Mouse (Mus musculus) thymus, postnatal 0 days (tissue): ENCODE data around the gene Dclk2. TPM values are rescaled to one million over a fixed set of nuclear protein-coding genes. Genes with fewer than 3 reads are reported as not detected.

Source experiments
- DNase-seq: peaks from one replicate; pipeline ENCODE4 v3.0.0-alpha.2; 2015; ENCODE audit warnings: low spot score
- polyA plus RNA-seq: library from polyadenylated mRNA; unstranded; fragments of >200 nt; fragmentation: Nextera tagmentation; extraction: Ambion mirVana; gene quantifications from 2 replicates; pipeline ENCODE4 v1.2.1, GENCODE M21; 2015

Gene Dclk2
- polyA plus RNA-seq = 12.2 and 15.5 TPM in 2 replicates

DNA sequence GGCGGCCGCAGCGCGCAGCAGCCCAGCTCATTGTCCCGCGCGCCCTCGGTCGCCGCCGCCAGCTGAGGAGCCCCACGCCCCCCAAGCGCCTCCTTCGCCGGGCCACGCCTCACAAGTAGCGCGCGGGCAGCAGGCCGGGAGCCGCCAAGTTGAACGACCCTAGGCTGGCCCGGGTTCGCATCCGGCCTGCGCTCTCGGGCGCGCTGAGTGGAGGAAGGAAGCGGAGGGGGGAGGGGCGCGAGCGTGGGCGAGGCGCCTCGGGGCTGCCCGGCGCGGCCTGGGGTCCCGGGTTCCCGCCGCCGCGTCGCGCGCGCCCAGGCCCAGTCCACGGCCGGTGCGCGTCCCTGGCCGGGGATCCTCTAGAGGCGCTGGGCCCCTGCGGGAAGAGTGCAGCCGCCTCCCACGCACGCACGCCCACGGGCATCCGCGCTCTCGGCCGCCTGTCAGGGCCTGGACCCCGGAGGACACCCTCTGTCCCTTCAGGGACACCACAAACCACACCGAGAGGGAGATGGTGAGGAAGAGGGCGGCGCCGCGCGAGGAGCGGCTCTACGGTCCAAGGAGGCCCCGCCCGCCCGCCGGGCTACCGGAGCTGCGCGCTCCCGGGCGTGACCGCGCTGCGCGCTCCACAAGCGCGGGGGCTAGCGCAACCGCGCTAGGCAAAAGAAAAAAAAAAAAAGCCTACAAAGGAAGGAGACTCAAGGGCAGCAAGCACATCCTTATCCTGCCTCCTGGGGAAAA is at the start of gene Dclk2:
Dclk2 (minus strand) TSS at position 510 of the 741 bp plus-strand sequence.
- peak; percentile 85 for DNase-seq

DNA sequence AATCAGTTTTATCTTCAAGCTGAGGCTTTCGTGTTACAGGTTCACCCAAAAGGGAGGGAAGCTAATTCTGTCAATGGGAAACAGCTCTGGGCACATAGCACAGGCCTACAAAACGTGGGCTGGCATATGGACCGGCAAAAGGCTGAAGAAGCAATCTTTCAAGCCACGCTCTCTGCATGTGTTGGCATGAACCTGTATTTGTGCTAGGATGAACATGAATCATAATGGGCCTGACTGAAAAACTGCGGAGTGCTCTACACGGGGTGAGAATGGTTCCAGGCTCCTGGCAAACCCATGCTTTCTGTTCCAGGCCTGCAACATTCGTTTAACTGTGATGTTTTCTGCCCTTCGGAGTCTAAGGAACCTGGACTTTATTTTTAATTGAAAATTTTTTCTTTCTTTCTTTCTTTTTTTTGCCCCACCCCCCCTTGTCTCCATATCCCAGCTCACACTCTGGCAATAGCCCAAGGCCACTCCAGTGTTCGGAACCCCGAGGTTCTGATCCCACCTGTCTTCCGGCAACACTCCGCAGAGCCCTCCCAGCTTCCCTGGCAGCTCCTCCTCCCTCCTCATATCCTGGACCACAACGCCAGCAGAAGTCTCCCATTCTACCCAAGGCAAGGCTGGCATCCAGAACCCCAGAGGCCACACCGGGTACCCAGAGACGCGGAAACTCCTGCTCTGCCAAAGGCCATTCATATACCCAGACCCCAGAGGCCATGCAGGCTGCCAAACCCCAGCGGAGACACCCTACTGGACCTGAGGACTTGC is 42.2 kb upstream of the Dclk2 start:
- no peak for DNase-seq

DNA sequence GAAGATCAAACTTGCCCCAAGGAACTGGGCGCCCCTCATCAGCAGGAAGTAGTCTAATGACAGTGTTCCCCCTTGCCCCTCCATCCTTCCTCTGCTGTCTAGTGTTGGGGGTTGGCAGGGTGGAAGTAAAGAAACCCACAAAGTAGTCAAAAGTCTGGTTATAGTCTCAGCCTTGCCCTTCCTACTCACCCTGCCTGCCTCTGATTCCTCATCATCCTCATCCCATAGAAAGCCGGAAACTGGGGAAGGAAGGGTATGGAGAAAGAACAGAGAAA is 40.7 kb upstream of the Dclk2 start:
- peak; percentile 79 for DNase-seq

DNA sequence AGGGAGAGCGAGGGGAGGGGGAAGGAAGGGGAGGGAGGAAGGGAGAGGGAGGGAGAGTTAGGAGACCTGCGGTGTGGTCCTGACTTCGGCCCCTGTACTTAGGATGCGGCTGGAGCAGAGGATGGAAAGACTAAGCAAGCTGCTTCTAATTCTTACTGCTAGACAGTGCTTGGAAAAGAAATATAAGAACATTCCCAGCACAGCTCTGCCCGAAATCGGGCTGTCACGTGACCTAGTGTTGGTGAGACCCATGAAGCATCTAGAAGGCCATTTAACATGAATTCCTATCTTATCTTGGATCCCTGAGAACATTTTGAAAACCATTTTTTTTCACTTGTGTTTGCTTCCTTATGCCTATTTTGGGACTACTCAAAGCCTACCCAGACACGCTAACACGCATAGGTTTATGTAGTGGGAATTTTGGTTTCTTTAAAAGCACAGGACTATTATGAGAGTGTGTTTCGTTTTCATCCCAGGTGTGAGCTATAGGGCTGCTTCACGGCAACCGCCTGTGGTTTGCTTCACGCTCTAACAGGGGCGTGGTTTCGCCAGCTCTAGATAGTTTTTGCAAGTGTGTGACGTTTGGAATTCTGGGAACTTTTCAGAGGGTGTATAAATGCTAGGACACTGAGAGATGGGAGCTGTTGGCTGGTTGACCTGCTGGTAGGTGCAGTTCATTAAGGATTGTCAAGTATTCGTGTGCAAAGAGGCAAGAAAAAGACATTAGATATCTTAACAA is 40.2 kb upstream of the Dclk2 start:
- DNase-seq = peak; percentile 81

DNA sequence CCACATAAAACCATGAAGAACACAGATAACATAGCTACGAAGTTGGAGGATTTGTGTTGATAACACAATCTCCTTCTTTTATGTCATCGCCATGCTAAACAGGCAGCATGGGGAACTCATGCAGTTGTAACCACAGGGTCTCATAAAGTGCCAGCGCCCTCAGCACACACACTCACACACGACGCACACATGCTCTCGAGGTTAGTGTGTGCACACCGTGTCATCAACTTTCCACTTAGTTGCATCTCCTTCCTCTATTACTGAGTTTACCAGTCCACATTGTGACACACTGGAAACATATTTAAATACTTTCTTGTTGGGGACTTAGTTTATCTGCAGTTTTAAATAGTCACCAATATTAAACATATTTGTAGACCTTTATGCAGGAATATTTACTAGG is 38.4 kb upstream of the Dclk2 start:
- DNase-seq = peak; percentile 14

DNA sequence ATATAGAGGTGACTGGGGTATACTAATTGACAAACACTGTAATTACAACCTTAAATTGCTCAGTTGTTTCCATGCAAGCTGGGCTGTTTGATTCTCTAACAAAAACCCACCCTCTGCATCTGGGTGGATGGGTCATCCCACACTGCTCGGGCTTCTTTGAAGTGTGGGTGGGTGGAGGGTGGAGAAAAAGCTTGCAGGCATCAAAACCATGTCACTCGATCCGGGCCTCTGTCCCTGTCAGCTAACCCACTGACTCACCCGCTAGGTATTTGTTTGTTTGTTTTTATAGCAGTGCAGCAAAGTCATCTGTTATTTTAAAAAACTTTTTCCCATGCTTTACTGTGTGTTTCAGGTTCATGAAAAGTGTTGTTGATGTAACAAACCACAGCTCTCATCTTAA is 34.7 kb upstream of the Dclk2 start:
- peak; percentile 33 for DNase-seq

DNA sequence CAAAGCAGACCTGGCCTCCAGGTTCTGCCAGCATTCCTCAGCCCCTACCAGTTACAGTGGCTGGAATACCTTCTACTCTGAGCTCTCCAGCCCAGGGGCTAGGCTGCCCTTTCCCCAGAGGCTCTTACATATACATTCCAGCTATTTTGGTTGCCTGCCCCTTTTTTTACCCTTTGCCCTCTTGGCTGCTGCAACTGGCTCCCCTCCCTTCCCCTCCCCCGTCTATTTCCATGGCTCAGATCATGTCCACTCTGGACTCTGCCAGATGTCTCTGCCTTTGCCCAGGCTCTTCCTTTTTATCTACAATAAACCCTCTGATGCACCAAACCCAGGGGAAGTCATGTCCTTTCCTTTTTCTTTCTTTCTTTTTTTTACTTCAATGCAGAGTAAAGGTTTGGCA is 33.9 kb upstream of the Dclk2 start:
- DNase-seq = no peak

DNA sequence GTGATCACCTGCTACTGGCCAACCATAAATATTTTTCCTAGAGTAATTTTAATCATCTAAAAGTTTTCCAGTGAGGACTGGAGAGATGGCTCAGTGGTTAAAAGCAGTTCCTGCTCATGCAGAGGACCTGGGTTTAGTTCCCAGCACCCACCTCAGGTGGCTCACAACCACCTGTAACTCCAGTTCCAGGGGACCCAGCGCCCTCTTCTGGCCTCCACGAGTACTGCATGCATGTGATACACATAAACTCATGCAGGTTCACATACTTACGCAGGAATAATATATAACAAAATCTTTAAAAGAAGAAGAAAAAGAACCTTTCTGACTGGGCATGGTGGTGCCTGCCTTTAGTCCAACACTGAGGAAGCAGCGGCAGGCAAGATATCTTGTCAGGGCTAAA is 33.2 kb upstream of the Dclk2 start:
- DNase-seq = no peak

DNA sequence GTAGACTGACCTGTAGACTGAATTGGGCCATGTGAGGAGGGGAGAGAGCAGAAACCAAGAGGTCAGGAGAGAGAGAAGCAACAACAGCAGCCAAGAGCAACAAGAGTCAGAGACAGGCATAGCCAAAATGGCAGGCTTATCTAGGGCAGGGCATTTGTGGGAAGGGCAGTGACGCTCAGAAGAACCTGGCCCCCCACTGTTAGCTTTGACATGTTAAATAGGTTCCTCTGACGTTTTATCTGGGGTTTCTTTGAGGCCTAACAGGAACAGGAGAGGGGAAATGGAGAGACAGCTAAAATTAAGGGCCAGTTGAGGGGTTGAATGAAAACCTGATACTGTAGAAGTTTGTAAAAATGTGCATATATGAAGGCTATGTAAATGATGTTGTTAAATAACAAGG is 30.0 kb upstream of the Dclk2 start:
- no peak for DNase-seq

DNA sequence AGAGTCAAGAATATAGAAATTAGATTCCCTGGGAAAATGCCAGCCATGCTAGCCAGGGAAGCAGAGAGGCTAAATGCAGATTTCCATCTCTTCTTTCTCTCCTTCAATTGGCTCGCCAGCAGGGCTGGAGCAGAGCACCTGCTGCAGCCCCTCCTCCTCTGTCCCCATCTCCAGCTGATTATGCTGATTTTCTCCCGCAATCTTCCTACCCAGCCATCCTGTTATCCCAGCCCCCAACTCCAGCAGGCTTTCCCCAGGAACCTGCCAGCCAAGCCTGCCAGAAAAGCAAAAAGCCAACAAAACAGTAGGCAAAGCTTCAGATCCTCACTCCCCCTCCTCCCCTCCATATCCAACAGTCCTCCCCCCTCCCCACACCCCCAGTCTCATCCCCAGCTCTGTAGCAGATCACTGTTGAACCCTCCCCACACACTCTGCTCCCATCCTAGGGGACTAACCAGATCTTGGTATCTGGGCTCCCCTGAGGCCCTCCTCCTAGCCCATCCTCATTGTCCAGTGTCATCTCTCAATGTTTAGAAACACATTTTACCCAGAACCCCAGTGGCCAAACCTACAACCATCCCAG is 15.7 kb upstream of the Dclk2 start:
- no peak for DNase-seq

DNA sequence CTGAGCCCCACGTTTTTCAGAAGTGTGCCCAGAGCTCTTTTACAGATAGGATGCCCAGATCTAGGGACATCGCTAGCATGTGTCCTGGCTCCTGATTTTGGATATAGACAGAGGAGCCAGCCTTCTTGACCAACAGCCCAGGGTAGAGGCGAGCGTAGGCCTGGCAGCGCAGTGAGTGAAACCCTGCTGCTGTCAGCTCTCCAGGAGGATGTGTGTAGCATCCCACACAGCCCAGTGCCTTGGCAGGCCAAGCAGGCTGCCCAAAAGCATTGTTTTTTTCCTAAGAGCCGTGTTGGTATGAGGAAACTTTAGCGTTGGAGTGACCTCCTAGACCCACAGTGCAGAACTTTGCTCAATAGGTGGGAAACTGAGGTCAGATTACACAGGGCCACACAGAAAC is 12.8 kb upstream of the Dclk2 start:
- DNase-seq = no peak

DNA sequence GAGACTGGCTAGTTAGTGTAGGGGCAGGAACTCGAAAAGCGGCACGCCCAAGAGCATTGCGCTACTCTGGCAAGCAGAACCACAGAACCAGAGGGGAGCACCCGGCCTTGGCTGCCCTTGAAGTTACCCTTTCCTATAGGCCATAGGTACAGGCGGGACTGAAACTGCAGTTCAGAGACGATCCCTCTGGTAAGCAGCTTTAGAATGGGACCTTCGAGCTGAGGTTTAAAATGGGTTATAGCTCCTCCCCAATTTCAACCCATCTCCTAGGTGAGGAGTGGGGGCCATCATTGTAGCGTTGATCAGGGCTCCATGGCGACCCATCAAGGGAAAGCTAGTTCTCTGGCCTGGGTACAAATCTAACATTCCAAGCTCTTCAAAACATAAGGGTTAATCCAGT is 3.0 kb upstream of the Dclk2 start:
- no peak for DNase-seq

DNA sequence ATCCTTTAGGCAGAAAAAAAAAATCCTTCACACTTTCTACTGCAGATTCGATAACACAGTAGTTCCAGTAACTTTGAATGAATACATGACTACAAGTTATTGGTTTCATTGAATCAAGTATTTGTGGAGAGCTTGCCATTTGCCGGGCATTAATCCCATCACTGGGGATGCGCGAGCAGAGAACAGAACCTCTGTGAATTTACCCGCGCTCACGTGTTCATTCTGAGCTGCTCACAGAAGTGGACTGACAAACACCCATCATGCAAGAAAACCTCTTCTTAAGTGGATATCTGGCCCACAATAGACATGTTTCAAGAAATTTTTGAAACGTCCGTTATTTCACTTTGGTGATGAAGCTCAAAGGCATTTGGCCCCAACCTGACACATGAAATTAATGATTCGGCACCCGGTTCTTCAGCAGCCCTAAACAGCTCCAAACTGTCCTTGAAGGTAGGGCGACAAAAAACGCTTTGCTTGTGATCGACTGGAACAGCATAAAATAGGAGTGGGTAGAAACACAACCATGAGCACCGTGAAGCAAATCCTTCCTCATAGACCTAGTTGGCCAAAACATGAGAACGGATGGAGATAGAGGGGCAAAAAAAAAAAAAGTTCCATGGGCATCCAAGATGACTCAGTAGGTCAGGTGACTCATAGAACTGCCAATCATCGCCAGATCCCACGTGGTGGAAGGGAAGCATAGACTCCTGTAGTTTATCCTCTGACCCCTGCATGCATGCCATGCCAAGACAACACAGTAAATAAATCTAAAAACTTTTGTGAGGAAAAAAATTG is 726 bp upstream of the Dclk2 start:
- DNase-seq = no peak

DNA sequence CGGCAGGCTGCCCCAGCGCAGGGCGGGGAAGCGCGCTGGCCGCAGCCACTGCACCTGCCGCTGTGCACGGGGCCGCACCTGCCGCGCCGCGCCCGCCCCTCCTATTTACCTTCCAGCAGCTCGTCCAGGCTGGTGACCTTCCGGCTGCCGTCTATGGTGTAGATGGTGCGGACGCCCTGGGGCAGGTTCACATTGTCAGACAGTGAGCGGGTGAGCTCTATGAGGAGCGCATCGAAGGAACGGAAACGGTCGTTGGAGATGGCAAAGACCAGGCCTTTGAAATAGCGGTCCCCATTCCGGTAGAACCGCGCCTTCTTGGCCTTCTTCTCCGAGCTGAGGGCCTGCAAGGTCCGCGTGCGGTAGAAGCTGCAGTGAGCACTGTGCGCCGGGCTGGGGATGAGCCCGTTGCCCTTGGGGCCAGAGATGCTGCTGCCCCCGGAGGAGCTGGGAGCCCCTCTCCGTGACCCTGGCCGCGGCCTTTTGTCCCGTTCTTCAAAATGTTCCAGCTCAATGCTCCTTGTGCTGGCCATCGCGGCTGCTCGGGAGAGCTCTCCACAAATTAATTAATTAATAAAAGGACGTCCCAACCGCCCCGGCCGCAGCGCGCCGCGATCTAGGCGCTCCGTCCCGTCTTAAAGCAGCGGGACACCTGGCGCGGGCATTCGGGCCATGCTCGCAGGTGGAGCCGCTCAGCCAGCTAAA is 860 bp downstream of the Dclk2 start:
- peak; percentile 50 for DNase-seq

DNA sequence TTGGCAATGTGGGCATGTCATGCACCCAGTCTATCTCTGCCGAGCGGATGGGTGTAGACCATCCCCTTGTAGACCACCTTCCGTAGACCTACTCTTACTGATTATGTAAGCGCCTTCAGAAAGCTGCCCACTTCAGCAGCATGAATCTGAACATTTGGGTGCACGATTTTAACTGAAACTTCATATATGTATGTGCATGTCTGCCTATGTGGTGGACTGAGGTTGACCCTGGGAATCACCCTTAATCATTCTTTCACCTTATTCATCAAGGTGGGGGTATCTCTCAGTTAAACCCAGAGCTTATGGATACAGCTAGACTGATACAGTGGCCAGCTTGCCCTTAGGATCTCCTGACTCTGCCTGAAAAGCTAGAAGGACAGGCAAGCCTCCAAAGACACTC is 3.6 kb downstream of the Dclk2 start:
- DNase-seq = no peak

DNA sequence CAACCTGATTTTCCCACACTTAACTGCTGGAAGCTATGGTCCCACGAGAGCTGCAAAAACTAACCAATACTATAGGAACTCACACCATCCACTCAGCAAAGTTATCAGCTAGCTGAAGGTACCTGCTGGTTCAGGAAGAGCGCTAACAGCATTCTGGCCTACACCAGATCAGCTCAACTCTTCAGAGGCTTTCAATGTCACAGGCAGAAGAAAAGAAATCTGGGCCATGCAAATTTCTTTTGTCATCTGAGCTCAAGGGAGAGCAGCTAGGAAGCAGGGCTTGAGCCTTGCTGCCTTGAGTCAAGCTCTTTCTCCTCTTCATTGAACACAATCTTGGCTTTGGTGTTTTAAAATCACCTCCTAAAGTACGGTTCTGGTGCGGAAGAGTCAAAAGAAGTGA is 4.0 kb downstream of the Dclk2 start:
- no peak for DNase-seq

DNA sequence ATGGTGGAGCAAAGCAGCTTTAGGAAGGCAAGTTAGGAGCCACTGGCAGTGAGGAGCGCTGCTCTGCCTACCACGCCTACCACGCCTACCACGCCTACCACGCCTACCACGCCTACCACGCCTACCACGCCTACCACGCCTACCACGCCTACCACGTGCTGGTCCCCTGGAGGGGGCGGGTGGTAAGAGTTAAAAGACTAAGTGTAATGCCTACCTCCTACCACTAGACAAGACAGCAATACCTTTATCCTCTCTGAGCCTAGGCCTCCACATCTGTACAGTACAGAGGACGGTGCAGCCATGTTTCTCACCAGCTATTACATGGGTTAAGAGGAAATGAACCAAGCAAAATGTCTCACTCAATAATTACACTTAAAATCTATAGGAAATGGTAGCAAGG is 5.4 kb downstream of the Dclk2 start:
- DNase-seq = peak; percentile 17

DNA sequence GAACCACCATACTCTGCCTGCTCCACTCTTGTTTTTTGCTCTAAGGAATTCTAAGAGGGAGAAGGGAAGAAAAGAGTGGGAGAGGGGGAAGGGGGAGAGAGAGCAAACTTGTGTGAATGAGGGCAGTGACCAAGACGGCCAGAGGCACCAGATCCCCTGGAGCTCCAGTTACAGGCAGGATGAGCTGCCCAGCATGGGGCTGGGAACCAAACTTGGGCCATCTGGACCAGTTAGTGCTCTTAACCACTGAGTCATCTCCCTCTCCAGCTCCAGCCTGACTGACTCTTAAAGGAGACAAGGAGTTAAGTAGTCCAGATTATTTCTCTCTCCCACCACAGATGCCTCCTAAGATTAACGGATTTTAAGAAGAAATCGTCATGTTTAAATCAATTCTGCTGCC is 6.3 kb downstream of the Dclk2 start:
- DNase-seq = no peak

DNA sequence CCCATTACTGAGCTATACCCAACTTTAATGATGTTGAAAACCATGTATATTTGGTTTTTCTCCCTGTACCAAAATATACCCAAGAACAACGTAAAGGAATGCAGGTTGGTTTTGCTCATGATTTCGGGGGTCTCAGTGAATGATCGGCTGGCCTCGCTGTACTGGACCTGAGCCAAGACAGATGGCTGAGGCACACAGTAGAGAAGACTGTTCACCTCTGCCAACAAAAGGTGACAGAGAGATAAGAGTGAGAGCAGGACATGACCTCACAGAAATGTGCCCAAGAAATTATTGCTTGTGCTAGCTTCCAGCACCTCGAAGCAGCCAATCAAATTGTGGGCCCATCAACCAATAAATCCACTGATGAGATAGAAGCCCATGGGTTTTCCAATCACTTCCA is 22.3 kb downstream of the Dclk2 start:
- DNase-seq = no peak

DNA sequence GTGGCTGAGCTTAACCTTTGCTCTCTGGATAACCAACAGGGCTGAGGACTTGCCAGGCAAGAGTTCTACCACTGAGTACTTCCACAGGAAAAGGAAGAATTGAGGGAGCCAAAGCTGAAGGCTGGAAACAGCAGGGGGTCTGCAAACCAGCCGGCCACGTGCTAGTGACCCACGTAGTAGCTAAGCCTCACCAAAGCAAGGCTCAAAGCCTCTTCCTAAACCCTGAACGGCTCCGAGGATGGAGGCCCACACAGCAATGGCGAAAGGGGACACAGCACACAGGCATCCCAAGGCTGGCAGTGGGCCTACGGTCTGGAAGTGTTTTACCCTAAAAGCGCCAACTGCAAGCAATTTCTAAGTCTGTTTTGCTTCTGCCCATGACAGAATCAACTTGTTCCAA is 23.1 kb downstream of the Dclk2 start:
- no peak for DNase-seq

DNA sequence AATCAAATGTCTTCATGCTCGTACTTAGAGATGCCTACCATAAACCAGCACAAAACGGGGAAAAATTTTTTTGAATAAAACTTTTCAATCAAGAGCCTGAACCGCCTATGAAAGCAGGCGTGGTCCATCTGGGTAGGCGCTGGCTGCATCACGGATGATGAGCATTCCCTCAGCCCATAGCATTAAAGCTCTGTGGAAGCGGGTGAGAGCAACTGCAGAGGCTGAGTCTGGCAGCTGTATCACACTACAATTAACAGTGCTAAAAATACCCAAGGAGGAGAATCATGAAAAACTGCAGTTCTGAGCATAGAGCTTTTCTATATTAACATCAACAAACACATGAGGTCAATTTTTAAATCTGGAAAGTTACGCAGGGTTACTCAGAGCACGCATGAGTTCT is 23.6 kb downstream of the Dclk2 start:
- no peak for DNase-seq
